Mouse (Mus musculus): ENCODE results near the gene Lhpp.

The Lhpp gene

DNA sequence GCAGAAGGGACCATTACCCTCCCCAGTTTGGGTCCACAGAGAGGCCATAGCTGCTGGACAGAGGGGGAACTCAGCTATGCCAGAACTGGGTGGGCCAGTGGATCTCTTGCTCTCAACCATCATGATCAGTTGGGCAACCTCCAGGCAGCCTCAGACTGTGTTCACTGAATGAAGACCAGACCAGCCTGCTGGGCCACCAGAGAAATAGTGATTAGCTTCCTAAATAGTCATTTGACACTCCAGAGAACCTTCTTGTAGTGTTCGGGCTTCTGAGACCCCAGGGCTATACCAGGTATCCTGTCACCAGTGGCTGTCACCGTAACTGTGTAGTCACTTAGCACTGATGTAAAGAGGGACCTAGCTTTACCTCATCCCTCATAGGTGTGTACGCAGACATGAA lies 71.9 kb downstream of the Lhpp start:
- no peak for DNase-seq (ENCODE audit: low read depth)

DNA sequence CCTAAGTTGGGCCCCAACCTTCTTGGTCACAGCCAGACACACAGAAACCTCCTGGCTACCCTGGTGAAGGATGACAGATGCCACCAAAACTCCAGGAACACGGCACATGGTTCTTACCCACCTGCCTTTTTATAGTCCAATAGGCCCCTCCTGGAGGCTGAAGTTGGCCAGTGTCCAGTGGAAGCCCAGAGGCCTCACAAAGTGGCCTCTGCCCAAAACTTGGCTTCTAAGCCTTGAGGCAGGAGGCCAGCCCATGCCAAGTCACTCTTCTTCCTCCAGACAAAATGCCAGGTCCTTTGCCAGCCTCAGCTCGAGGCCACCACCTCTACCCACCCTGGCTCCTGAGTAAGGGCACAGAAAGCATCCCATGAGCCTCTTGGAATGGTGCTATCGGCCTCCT lies 72.5 kb downstream of the Lhpp start:
- DNase-seq (ENCODE audit: low read depth) = no peak

GRCm38 (mm10) chr7:132683923-132684322 lies 73.5 kb downstream of the Lhpp start:
- DNase-seq (ENCODE audit: low read depth) = no peak

DNA sequence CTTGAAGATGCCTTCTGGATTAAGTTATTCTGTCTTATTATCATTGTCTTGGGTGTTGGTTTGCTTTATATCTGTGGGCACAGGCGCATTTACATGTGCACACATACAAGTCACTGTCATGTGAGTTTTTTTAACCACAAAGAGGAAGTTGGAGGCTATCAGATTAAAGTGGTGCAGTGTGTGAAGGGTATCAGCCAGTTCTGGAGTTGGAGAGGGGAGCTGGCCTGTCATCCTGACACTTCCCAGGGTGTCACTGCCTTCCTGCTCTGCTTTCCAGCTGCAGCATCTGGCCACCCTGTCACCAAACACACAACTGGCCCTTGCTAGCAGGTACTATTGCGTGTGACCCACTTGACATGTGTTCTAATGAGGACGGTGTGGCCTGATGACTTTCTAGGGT lies 76.1 kb downstream of the Lhpp start:
- no peak for DNase-seq (ENCODE audit: low read depth)

DNA sequence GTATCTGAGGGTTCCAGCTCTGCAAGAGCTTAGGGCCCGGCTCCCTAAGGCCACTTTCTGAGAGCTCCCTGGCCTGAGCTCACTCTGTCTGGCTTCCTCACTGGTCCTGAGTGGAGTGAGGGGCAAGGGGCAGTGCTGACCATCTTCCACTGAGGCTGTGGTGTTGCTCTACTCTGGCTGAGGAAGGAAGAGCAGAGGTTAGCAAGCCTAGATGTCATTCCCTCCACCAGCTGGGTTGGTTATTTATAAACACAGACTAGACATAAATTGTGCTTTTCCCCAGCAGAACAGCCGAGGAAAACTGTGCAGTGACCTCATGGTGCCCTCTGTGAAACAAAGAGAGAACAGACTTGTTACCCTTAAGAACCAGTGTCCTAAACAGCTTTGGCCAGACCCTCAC lies 77.5 kb downstream of the Lhpp start:
- no peak for DNase-seq (ENCODE audit: low read depth)

DNA sequence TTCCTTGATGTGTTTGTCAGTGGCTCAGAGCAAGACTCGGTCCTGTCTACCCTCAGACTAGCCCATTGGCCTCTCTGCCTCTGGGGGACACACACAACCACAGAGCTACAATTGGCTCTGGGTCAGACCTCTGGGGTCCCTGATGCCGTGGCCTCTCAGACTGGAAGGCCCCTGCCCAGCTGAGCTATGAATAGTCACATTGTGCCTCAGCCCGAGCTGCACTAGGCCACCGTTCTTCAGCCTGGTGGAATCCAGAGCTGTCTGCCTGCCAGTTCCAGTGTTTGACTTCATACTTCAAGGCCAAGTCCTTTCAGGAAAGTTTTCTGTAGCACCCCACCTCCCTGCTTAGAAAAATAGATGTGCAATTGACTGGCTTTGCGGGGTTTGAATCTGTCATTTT lies 78.3 kb downstream of the Lhpp start:
- DNase-seq (ENCODE audit: low read depth) = no peak

DNA sequence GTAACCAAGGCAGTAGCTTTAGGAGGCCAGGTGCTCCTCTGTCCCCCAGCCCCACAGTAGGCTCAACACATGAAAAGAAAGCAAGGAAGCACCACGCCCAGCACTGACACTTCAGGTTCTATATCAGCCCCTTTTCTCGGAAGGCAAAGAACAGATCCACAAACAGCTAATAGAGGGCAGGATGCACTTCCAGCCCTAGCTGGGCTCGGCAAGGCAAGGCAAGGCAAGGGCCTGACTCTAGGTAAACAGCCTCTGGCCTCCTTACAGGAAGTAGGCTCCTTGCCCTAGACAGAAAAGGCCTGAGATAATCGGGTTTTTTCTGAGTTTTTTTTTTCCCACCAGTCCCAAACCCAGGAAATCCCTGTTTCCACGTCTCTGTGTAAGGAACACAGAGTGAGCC lies 79.3 kb downstream of the Lhpp start:
- DNase-seq (ENCODE audit: low read depth) = no peak

DNA sequence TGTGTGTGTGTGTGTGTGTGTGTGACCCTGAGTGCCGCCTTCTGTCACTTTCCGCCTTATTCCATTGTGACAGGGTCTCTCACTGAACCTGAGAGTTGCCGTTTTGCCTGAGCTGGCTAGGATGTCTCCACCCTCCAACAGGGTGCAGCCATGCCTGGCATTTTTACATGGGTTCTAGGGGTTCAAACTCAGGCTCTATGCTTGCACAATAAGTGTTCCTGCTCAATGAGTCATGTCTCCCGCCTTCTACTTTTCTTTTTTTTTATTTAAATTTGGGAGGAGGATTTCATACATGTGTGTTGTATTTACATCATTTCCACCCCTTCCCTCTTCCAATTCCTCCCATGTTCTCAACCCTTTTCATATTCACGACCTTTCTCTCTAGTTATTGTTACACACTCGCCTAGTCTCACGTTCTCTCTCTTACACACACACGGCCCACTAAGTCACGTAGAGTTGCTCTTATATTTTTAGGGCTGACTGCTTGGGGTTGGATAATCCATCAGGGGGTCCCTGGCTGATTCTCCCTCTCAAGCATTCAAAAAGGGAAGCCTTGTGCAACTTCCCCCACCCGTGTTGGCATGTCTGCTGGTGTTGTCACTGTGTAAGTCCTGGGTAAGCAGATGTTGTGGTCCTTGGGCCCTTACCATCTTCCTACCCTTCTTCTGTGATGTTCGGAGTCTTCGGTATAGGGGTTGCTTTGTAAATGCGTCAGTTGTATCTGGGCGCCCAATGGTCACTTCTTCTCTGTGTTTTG lies 80.5 kb downstream of the Lhpp start:
- DNase-seq (ENCODE audit: low read depth) = no peak

- DNase-seq (ENCODE audit: low read depth) = no peak
These were observed 82.3 kb downstream of the Lhpp start for GRCm38 (mm10) chr7:132692719-132693118.

DNA sequence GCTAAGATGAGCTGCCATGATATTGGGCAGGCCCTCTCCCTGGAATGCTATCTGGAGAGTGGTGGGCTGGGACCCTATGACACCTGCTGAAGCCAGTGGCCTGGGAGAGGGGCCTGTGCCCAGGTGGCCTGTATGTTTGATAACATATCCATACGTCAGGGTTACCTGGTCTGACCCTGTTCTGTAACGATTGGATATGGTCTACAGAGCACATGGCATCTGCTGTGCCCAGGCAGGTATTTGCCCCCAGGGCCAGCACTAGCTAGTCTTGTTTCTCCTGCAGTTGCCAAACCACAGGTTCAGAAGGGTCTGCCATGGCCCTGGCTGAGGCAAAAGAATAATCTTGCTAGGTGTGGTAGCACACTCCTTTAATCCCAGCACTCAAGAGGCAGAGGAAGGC lies 83.1 kb downstream of the Lhpp start:
- no peak for DNase-seq (ENCODE audit: low read depth)

GRCm38 (mm10) chr7:132697258-132697796 lies 86.9 kb downstream of the Lhpp start:
- no peak for DNase-seq (ENCODE audit: low read depth)

- DNase-seq (ENCODE audit: low read depth) = no peak
These were observed 88.3 kb downstream of the Lhpp start for GRCm38 (mm10) chr7:132698737-132699136.

- DNase-seq (ENCODE audit: low read depth) = no peak
These were observed 88.7 kb downstream of the Lhpp start for GRCm38 (mm10) chr7:132699165-132699564.

DNA sequence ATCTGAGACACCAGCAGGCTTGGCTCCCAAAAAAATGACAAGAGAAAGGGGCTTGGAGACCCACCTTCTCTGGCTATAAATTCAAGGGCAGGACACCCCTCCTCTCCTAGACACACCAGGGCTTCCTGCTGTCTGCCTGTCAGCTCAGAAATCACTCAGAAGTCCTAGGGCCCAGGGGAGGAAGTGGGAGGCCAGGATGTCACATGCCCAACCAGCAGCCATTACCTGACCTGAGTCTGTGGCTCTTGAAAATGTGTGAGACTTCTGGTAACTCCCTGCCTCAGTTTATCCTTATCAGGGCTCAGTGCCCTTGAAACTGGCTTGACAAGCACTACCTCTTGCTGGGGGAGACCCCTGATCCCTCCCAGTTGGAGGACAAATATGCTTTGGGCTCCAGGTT lies 89.2 kb downstream of the Lhpp start:
- no peak for DNase-seq (ENCODE audit: low read depth)

- no peak for DNase-seq (ENCODE audit: low read depth)
These were observed 89.7 kb downstream of the Lhpp start for GRCm38 (mm10) chr7:132700107-132700506.

DNA sequence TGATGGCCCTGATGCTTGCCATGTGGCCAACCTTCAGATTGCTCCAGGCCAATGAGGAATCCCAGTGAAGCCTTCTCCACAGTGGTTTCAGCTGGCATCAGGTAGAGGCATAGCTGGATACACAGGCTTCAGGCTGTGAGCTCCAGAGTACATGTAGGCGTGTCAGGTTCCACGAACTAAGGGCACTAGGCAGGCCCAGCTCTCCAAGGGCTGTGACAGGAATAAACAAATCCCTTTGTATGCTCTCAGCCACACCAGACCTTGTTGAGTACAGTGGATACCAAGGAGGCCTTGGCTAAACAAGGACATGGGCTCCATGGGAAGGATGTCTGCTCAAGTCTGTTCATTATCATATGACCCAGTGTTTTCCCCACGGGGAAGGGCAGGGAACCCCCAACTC lies 91.0 kb downstream of the Lhpp start:
- DNase-seq (ENCODE audit: low read depth) = no peak

GRCm38 (mm10) chr7:132702024-132702423 lies 91.6 kb downstream of the Lhpp start:
- no peak for DNase-seq (ENCODE audit: low read depth)

DNA sequence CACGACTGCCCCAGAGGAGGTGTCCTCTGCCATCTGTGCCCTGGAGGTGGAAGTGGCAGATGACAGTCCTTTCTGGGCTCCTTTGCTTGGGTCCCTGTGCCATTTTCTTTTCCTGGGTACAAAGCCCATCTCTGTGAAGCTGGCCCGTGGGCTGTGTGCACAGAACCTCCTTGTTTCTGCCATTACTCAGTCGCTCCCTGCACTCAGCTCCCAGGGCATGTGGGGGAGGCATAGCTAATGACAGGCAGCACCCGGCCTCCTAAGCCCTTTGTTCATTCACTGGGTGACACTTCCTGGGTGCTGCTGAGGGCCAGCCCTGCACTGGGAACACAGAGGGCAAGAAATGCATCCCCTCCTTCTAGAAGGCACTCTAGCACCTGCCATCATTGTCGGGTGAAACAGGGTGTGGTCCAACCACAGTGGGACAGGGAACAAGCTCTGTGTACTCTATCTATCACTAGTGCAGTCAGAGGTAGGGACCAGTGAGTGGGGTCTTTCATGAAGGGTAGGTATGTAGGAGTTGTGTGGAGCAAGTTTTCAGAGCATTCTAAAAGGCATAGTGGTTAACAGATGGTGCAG lies 92.1 kb downstream of the Lhpp start:
- no peak for DNase-seq (ENCODE audit: low read depth)

- DNase-seq (ENCODE audit: low read depth) = no peak
These were observed 93.3 kb downstream of the Lhpp start for GRCm38 (mm10) chr7:132703515-132704309.

DNA sequence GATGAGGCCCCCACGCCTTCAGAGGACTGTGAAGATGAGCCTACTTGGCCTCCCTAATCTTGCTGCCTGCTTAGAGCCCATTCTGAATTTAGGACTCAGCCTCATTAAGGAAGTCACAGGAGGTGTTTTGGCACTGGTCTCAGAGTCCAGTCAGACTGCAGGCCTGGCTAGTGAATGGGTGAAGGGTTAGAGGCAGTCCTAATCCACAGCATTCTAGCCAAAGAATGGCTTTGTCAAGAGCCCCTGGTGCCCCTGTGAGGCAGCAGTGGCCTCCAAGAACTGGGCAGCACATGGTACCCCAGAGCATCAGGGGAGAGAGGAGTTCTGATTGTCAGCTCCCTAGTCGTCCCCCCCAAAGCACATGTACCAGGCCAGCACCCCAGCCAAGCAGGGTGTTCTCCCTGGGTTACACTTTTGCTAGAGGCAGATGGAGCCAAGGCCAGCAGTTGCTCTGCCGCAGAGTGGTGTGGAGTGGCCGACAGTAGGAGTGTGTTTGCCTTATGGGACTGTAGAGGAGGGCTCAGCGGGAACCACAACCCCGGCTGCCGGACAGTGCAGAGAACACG lies 94.0 kb downstream of the Lhpp start:
- DNase-seq (ENCODE audit: low read depth) = no peak

GRCm38 (mm10) chr7:132705130-132705529 lies 94.7 kb downstream of the Lhpp start:
- DNase-seq (ENCODE audit: low read depth) = no peak

GRCm38 (mm10) chr7:132711579-132711978 lies 101.1 kb downstream of the Lhpp start:
- no peak for DNase-seq (ENCODE audit: low read depth)

All from c-Kit-positive CD71-positive TER-119-negative erythroid progenitor cells, embryonic 14.5 days (primary cell).